Comparison of ENCODE assay signal across 8 mouse cellular contexts in genomic region chr3:66650076-66650748, GRCm38 (mm10).
DNase-seq lines count a peak whose midpoint lies in the region; ATAC-seq and TF ChIP-seq lines count a peak whose summit lies in the region.
"Had no signal": no experiment of that assay in that cellular context is flagged by ENCODE, and none has a peak within 500 bp of the region (broad histone marks: within the 10 kb centered on the region; RNA-seq: fewer than 3 reads in every experiment).

No protein-coding gene starts in this region.

- H3K4me1 ChIP-seq in kidney, adult 2 months (ENCODE audit: control insufficient read depth, insufficient read depth, low read length), result no peaks in the 10 kb centered on the region
- peaks cover 25% of the 10 kb centered on the region for H3K4me1 ChIP-seq in limb, embryonic 13.5 days

- peak; percentile 1 for DNase-seq in kidney, postnatal 14 days
- DNase-seq in kidney, adult 2 months, result no peak
- DNase-seq in brain, embryonic 14.5 days (ENCODE audit: low read depth), result peak; percentile 71
- peak; percentile 37 to 45 for DNase-seq in cerebellum, postnatal 36 days
- DNase-seq in heart, postnatal 36 days, result peak; percentile 5
- DNase-seq in Muller cell, postnatal 12 days (ENCODE audit: inconsistent ontology term), result no peak

- peak overlapping the region; percentile 53 for H3K4me2 ChIP-seq in limb, embryonic 13.5 days (replicated peaks)
- H3K4me2 ChIP-seq: liver, embryonic 15.5 days had no signal

- H3K27me3 ChIP-seq in kidney, adult 2 months (replicated peaks; ENCODE audit: control insufficient read depth, insufficient read depth, low read length), result no peaks in the 10 kb centered on the region
- no peaks in the 10 kb centered on the region for H3K27me3 ChIP-seq in limb, embryonic 13.5 days
- H3K27me3 ChIP-seq: liver, embryonic 15.5 days had no signal

- H3K4me3 ChIP-seq in kidney, adult 2 months (ENCODE audit: insufficient read depth, low read depth, low read length), result no peak overlapping the region
- H3K4me3 ChIP-seq in limb, embryonic 13.5 days, result no peak overlapping the region
- H3K4me3 ChIP-seq: liver, embryonic 15.5 days had no signal

- TF ChIP-seq POLR2A in kidney, adult 2 months (IDR thresholded peaks at IDR 0.05; ENCODE audit: low read depth, low read length), result no peak
- no peak for TF ChIP-seq POLR2A in brain, embryonic 14.5 days (IDR thresholded peaks at IDR 0.05; ENCODE audit: borderline replicate concordance, extremely low read depth, insufficient read depth, insufficient read length, poor library complexity, severe bottlenecking)

- H3K9me3 ChIP-seq in limb, embryonic 13.5 days, result no peaks in the 10 kb centered on the region
- H3K9me3 ChIP-seq: liver, embryonic 15.5 days had no signal

- no peaks in the 10 kb centered on the region for H3K36me3 ChIP-seq in kidney, adult 2 months (ENCODE audit: control insufficient read depth, insufficient read depth, low read length)
- no peaks in the 10 kb centered on the region for H3K36me3 ChIP-seq in limb, embryonic 13.5 days
- H3K36me3 ChIP-seq: liver, embryonic 15.5 days had no signal

- ATAC-seq in limb, embryonic 13.5 days (ENCODE audit: low FRiP score, low read depth), result peak; percentile 77

- 53% methylated on average over 15 of the region's 15 CpGs for WGBS in kidney, adult 2 months
- 44% methylated on average over 15 of the region's 15 CpGs for WGBS in limb, embryonic 13.5 days

- intact Hi-C loops in heart, postnatal 36 days (cut with DNase I), result no loop called here

- no peak overlapping the region for H3K27ac ChIP-seq in kidney, adult 2 months (ENCODE audit: insufficient read depth, low read depth, low read length)
- H3K27ac ChIP-seq in limb, embryonic 13.5 days, result peak overlapping the region; percentile 71
- H3K27ac ChIP-seq: liver, embryonic 15.5 days had no signal

- no peak overlapping the region for H3K9ac ChIP-seq in limb, embryonic 13.5 days
- H3K9ac ChIP-seq: liver, embryonic 15.5 days had no signal

- no peak for TF ChIP-seq CTCF in kidney, adult 2 months (conservative IDR thresholded peaks at IDR 0.05; ENCODE audit: insufficient read depth, insufficient read length, low read depth, low read length)
- no peak for TF ChIP-seq CTCF in brain, embryonic 14.5 days (IDR thresholded peaks at IDR 0.05; ENCODE audit: borderline replicate concordance, extremely low read depth, insufficient read depth, insufficient read length)

Comparison
In these comparisons a context has a peak if more than half of its experiments do, and no peak if none do; other contexts are left out.
1. DNase-seq: peak in kidney, postnatal 14 days (single experiment), brain, embryonic 14.5 days (single experiment), cerebellum, postnatal 36 days (2 of 2) and heart, postnatal 36 days (2 of 2); none in kidney, adult 2 months (single experiment) and Muller cell, postnatal 12 days (single experiment).